Mouse (Mus musculus) myocyte (in vitro differentiated cells): ENCODE data around the gene Lrrc56. TPM values are rescaled to one million over a fixed set of nuclear protein-coding genes. Genes with fewer than 3 reads are reported as not detected.

Source experiments
- H3K27me3 ChIP-seq: one replicate; pipeline ENCODE4 v1.6.1; 2011; ENCODE audit not compliant: control insufficient read depth, insufficient read depth, insufficient read length
- H3K36me3 ChIP-seq: one replicate; pipeline ENCODE4 v1.6.1; 2011; ENCODE audit not compliant: control insufficient read depth, insufficient read depth
- H3K4me2 ChIP-seq: one replicate; pipeline ENCODE4 v1.6.1; 2011; ENCODE audit warnings: low read depth, control low read depth
- H3K4me3 ChIP-seq: one replicate; pipeline ENCODE4 v1.5.1; 2011; ENCODE audit warnings: mild to moderate bottlenecking, control low read depth, moderate library complexity
- H3K79me2 ChIP-seq: one replicate; pipeline ENCODE4 v1.6.1; 2011; ENCODE audit not compliant: control insufficient read depth, insufficient read depth
- H3ac ChIP-seq: one replicate; pipeline ENCODE4 v1.6.1; 2011; ENCODE audit not compliant: control insufficient read depth, insufficient read length
- CEBPB ChIP-seq: IDR thresholded peaks from 2 replicates; pipeline ENCODE4 v1.6.1; 2011; ENCODE audit warnings: mild to moderate bottlenecking, moderate library complexity; ENCODE audit not compliant: poor library complexity, insufficient read depth, severe bottlenecking
- E2F4 ChIP-seq: IDR thresholded peaks from one replicate; pipeline ENCODE4 v1.6.1; 2011; ENCODE audit warnings: mild to moderate bottlenecking, control low read depth, moderate library complexity; ENCODE audit not compliant: insufficient read depth
- MAX ChIP-seq: IDR thresholded peaks from one replicate; pipeline ENCODE4 v1.6.1; 2011; ENCODE audit warnings: low read depth, mild to moderate bottlenecking, control low read depth
- MYOD1 ChIP-seq, 3 experiments: IDR thresholded peaks; one replicate each; pipeline ENCODE4 v1.6.1; 2011; ENCODE audit warnings: control low read depth in 2 of 3, low read depth in 2 of 3, mild to moderate bottlenecking in 2 of 3, moderate library complexity in 1 of 3; ENCODE audit not compliant: insufficient read length in 2 of 3, control insufficient read depth in 1 of 3
- MYOG ChIP-seq, 3 experiments: IDR thresholded peaks; one replicate each; pipeline ENCODE4 v1.6.1; 2011; ENCODE audit warnings: control low read depth in 2 of 3, low read depth in 2 of 3, mild to moderate bottlenecking in 2 of 3; ENCODE audit not compliant: insufficient read length in 2 of 3, control insufficient read depth in 1 of 3, insufficient read depth in 1 of 3
- POLR2A ChIP-seq: IDR thresholded peaks from one replicate; pipeline ENCODE4 v1.6.1; 2011; ENCODE audit warnings: low read depth, mild to moderate bottlenecking, control low read depth, moderate library complexity; ENCODE audit not compliant: insufficient read length
- POLR2AphosphoS2 ChIP-seq: IDR thresholded peaks from one replicate; pipeline ENCODE4 v1.6.1; 2011; ENCODE audit warnings: low read depth, control low read depth; ENCODE audit not compliant: insufficient read length
- REST ChIP-seq: IDR thresholded peaks from one replicate; pipeline ENCODE4 v1.6.1; 2011; ENCODE audit warnings: mild to moderate bottlenecking, control low read depth, moderate library complexity; ENCODE audit not compliant: insufficient read depth, insufficient read length
- SRF ChIP-seq: IDR thresholded peaks from one replicate; pipeline ENCODE4 v1.6.1; 2011; ENCODE audit warnings: low read depth; ENCODE audit not compliant: control insufficient read depth, insufficient read length
- TCF12 ChIP-seq: IDR thresholded peaks from one replicate; pipeline ENCODE4 v1.6.1; 2011; ENCODE audit warnings: mild to moderate bottlenecking, control low read depth; ENCODE audit not compliant: poor library complexity, insufficient read depth, severe bottlenecking
- TCF3 ChIP-seq: IDR thresholded peaks from one replicate; pipeline ENCODE4 v1.6.1; 2011; ENCODE audit warnings: low read depth, control low read depth; ENCODE audit not compliant: insufficient read length
- USF1 ChIP-seq: IDR thresholded peaks from one replicate; pipeline ENCODE4 v1.6.1; 2011; ENCODE audit warnings: low read depth, mild to moderate bottlenecking, control low read depth, moderate library complexity
- polyA plus RNA-seq: library from polyadenylated mRNA; unstranded; fragments of >200 nt; fragmentation: generic; extraction: Trizol; gene quantifications from one replicate; pipeline ENCODE4 v1.2.1, GENCODE M21; 2012; ENCODE audit warnings: missing spikeins

The Lrrc56 gene
- 1.1 TPM for polyA plus RNA-seq

- Histone ChIP-seq H3K4me3 (peak within 1 kb of the TSS; percentile 47), H3K4me2 (peak within 1 kb of the TSS; percentile 99), H3K79me2 (peaks cover 9% of the 10 kb centered on the region), H3K27me3 (no peaks in the 10 kb centered on the region), H3K36me3 (peaks cover 18% of the 10 kb centered on the region), H3ac (peak within 1 kb of the TSS; percentile 82)
- TF ChIP-seq E2F4 (no peak), SRF (peak; percentile 56), TCF3 (no peak), MYOD1 (IDR thresholded peaks at IDR 0.05; ENCODE audit: control insufficient read depth in 1 of 3, insufficient read length in 2 of 3, low read depth in 2 of 3) (no peak), TCF12 (no peak), REST (no peak), MAX (no peak), POLR2A (peak; percentile 69), USF1 (no peak), POLR2AphosphoS2 (peak; percentile 72), MYOG (IDR thresholded peaks at IDR 0.05; ENCODE audit: control insufficient read depth in 1 of 3, insufficient read depth in 1 of 3, insufficient read length in 2 of 3, low read depth in 2 of 3) (no peak), CEBPB (no peak)
These were observed at the start of gene Lrrc56, which contains the start of gene Hras for GRCm38 (mm10) chr7:141193948-141194347. Gene Lrrc56, plus strand, starts transcription at chr7:141194157. Gene Hras, minus strand, starts transcription at chr7:141194005.

- no peaks in the 10 kb centered on the region for H3K79me2 ChIP-seq
- H3K27me3 ChIP-seq = no peaks in the 10 kb centered on the region
- H3K36me3 ChIP-seq = peaks cover 9% of the 10 kb centered on the region
- H3K4me2 ChIP-seq = no peak overlapping the region
- no peak overlapping the region for H3ac ChIP-seq
- no peak overlapping the region for H3K4me3 ChIP-seq
- TF ChIP-seq MYOD1 (IDR thresholded peaks at IDR 0.05; ENCODE audit: control insufficient read depth in 1 of 3, insufficient read length in 2 of 3, low read depth in 2 of 3) (no peak), TCF3 (no peak), POLR2A (no peak), CEBPB (no peak)
These were observed 49.3 kb upstream of the Lrrc56 start for GRCm38 (mm10) chr7:141144650-141145049.

- H3K36me3 ChIP-seq = peaks cover 9% of the 10 kb centered on the region
- no peak overlapping the region for H3K4me3 ChIP-seq
- no peak for TF ChIP-seq E2F4
- no peak for TF ChIP-seq CEBPB
- TF ChIP-seq POLR2A = no peak
- no peak for TF ChIP-seq POLR2AphosphoS2
- no peak for TF ChIP-seq TCF3
- no peak for TF ChIP-seq MYOG (IDR thresholded peaks at IDR 0.05; ENCODE audit: control insufficient read depth in 1 of 3, insufficient read depth in 1 of 3, insufficient read length in 2 of 3, low read depth in 2 of 3)
- TF ChIP-seq SRF = no peak
- no peak for TF ChIP-seq TCF12
- TF ChIP-seq MYOD1 (IDR thresholded peaks at IDR 0.05; ENCODE audit: control insufficient read depth in 1 of 3, insufficient read length in 2 of 3, low read depth in 2 of 3) = no peak
- no peak for TF ChIP-seq MAX
- no peak for TF ChIP-seq REST
- no peak for TF ChIP-seq USF1
- no peak overlapping the region for H3ac ChIP-seq
- no peaks in the 10 kb centered on the region for H3K27me3 ChIP-seq
- H3K79me2 ChIP-seq = no peaks in the 10 kb centered on the region
- H3K4me2 ChIP-seq = no peak overlapping the region
These were observed 48.6 kb upstream of the Lrrc56 start for GRCm38 (mm10) chr7:141145403-141145802.

- Histone ChIP-seq H3ac (no peak overlapping the region), H3K4me2 (no peak overlapping the region), H3K4me3 (no peak overlapping the region), H3K27me3 (no peaks in the 10 kb centered on the region), H3K36me3 (peaks cover 9% of the 10 kb centered on the region), H3K79me2 (no peaks in the 10 kb centered on the region)
- TF ChIP-seq TCF3 = no peak
- no peak for TF ChIP-seq TCF12
- no peak for TF ChIP-seq SRF
- TF ChIP-seq CEBPB = no peak
- TF ChIP-seq MAX = no peak
- no peak for TF ChIP-seq MYOD1 (IDR thresholded peaks at IDR 0.05; ENCODE audit: control insufficient read depth in 1 of 3, insufficient read length in 2 of 3, low read depth in 2 of 3)
- no peak for TF ChIP-seq POLR2A
- TF ChIP-seq E2F4 = no peak
- no peak for TF ChIP-seq POLR2AphosphoS2
- TF ChIP-seq REST = no peak
- TF ChIP-seq MYOG (IDR thresholded peaks at IDR 0.05; ENCODE audit: control insufficient read depth in 1 of 3, insufficient read depth in 1 of 3, insufficient read length in 2 of 3, low read depth in 2 of 3) = no peak
- no peak for TF ChIP-seq USF1
These were observed 47.8 kb upstream of the Lrrc56 start for GRCm38 (mm10) chr7:141146043-141146595.

- H3K4me2 ChIP-seq = no peak overlapping the region
- peaks cover 9% of the 10 kb centered on the region for H3K36me3 ChIP-seq
- H3K4me3 ChIP-seq = no peak overlapping the region
These were observed 46.9 kb upstream of the Lrrc56 start for GRCm38 (mm10) chr7:141147044-141147443.

More at GRCm38 (mm10) chr7:141147044-141147443, 46.9 kb upstream of the Lrrc56 start:
- TF ChIP-seq MYOG (IDR thresholded peaks at IDR 0.05; ENCODE audit: control insufficient read depth in 1 of 3, insufficient read depth in 1 of 3, insufficient read length in 2 of 3, low read depth in 2 of 3) (no peak), MYOD1 (IDR thresholded peaks at IDR 0.05; ENCODE audit: control insufficient read depth in 1 of 3, insufficient read length in 2 of 3, low read depth in 2 of 3) (no peak), CEBPB (no peak), SRF (no peak), TCF12 (no peak), USF1 (no peak), E2F4 (no peak), POLR2A (no peak), TCF3 (no peak), REST (no peak)
- Histone ChIP-seq H3K27me3 (no peaks in the 10 kb centered on the region), H3K79me2 (no peaks in the 10 kb centered on the region), H3ac (no peak overlapping the region)
